Mouse (Mus musculus) lung, embryonic 16.5 days (tissue): ENCODE results near the gene Cenpu. TPM values are rescaled to one million over a fixed set of nuclear protein-coding genes. Genes with fewer than 3 reads are reported as not detected.
A peak's percentile ranks its signal among the peaks of the same experiment; 100 is the strongest.
"Not testable (repeated sequence)": the region's sequence is repeated elsewhere in the genome, so short reads cannot be mapped to it uniquely, and the experiment has no call there.

Experiments used
- ATAC-seq: fragments of 200-750 bp; cut with Nextera tagmentation; 2 replicates; pipeline ENCODE4 v1.8.0; 2017; ENCODE audit warnings: low read depth, mild to moderate bottlenecking, moderate library complexity
- H3K27ac ChIP-seq: fragments of 300-500 bp; sonication (generic); 2 replicates; pipeline ENCODE4 v1.5.1; 2014; ENCODE audit warnings: mild to moderate bottlenecking, control low read depth, low read length
- H3K27me3 ChIP-seq: fragments of 300-500 bp; sonication (generic); 2 replicates; pipeline ENCODE4 v1.6.1; 2014; ENCODE audit warnings: low read depth, low read length, mixed read lengths; ENCODE audit not compliant: control insufficient read depth, insufficient read depth
- H3K36me3 ChIP-seq: fragments of 300-500 bp; sonication (generic); 2 replicates; pipeline ENCODE4 v1.6.1; 2014; ENCODE audit warnings: low read length; ENCODE audit not compliant: control insufficient read depth, insufficient read depth
- H3K4me1 ChIP-seq: fragments of 300-500 bp; sonication (generic); replicated peaks from 2 replicates; pipeline ENCODE4 v1.6.1; 2014; ENCODE audit warnings: low read length, mixed read lengths; ENCODE audit not compliant: control insufficient read depth, insufficient read depth
- H3K4me2 ChIP-seq: fragments of 300-500 bp; sonication (generic); 2 replicates; pipeline ENCODE4 v1.6.1; 2014; ENCODE audit warnings: low read depth, low read length, control low read depth
- H3K4me3 ChIP-seq: fragments of 300-500 bp; sonication (generic); 2 replicates; pipeline ENCODE4 v1.5.1; 2014; ENCODE audit warnings: mild to moderate bottlenecking, low read length, control low read depth
- H3K9ac ChIP-seq: fragments of 300-500 bp; sonication (generic); 2 replicates; pipeline ENCODE4 v1.6.1; 2014; ENCODE audit warnings: low read length, control low read depth
- H3K9me3 ChIP-seq: fragments of 300-500 bp; sonication (generic); 2 replicates; pipeline ENCODE4 v1.6.1; 2016; ENCODE audit warnings: low read length; ENCODE audit not compliant: control insufficient read depth
- WGBS: fragments of 180-500 bp; shearing (Covaris S2); extraction: QIAGEN DNeasy Blood & Tissue Kit; methylation state at CpG from one replicate; pipeline ENCODE4 v1.1.7; 2014; 5-methylcytosine and 5-hydroxymethylcytosine counted together
- polyA plus RNA-seq: library from polyadenylated mRNA; unstranded; fragments of >200 nt; fragmentation: Nextera tagmentation; extraction: Ambion mirVana; gene quantifications from 2 replicates; pipeline ENCODE4 v1.2.1, GENCODE M21; 2015

Cenpu gene
- polyA plus RNA-seq, 1 experiment from 2014 or later: 22.3 TPM

DNA sequence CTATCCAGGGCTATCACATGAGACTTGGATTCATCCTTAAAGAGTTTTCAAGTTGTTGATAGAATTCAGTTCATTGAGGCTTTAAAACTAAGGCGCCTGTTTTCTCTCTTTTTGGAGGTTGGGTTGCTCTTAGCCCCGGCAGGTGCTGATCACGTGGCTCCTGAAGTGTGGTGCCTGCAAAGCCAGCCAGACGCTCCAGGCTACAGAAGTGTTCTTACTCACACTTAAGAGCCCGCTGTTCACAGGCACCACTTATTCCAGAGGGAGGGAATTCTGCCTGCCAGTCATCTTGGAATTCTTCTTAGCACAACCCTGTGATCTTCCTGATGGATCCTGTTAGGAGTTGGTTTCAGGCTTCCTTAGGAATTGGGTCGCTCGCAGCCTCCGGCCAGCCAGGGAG, 16.1 kb downstream of the Cenpu start:
- peaks cover 3% of the 10 kb centered on the region; the same call in 1 of the 2 replicates for H3K36me3 ChIP-seq
- 57% methylated on average over 8 of the region's 8 CpGs for WGBS
- H3K4me2 ChIP-seq: no peak overlapping the region
- no peak overlapping the region for H3K9ac ChIP-seq
- H3K4me1 ChIP-seq: peaks cover 10% of the 10 kb centered on the region
- peak; percentile 82 for ATAC-seq
- no peak overlapping the region for H3K4me3 ChIP-seq
- peak overlapping the region; percentile 58 for H3K27ac ChIP-seq
- no peaks in the 10 kb centered on the region for H3K9me3 ChIP-seq
- no peaks in the 10 kb centered on the region for H3K27me3 ChIP-seq

DNA sequence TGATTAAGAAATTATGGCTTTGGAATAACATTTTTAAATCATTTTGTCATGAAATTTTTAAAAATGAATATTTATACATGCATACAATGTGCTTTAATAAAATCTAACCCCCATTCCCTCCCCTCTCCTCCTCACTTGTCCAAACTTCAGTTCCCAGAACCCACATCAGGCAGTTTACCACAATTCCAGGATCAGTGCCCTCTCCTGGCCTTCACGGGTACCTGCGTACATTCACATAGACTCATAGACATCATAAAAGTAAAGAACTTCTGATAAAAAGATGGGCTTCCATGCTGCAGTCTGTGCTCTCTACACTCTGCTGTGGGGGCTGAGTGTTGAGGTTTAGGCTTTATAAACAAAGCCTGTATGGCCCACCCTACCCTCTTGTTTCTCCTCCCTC, 17.1 kb downstream of the Cenpu start:
- ATAC-seq: no peak
- H3K9me3 ChIP-seq: no peaks in the 10 kb centered on the region
- no peaks in the 10 kb centered on the region for H3K27me3 ChIP-seq
- H3K9ac ChIP-seq: no peak overlapping the region
- H3K4me2 ChIP-seq: no peak overlapping the region
- peaks cover 10% of the 10 kb centered on the region for H3K4me1 ChIP-seq
- WGBS: 76% methylated on average over 2 of the region's 2 CpGs
- peaks cover 6% of the 10 kb centered on the region for H3K36me3 ChIP-seq
- H3K27ac ChIP-seq: no peak overlapping the region
- no peak overlapping the region for H3K4me3 ChIP-seq

DNA sequence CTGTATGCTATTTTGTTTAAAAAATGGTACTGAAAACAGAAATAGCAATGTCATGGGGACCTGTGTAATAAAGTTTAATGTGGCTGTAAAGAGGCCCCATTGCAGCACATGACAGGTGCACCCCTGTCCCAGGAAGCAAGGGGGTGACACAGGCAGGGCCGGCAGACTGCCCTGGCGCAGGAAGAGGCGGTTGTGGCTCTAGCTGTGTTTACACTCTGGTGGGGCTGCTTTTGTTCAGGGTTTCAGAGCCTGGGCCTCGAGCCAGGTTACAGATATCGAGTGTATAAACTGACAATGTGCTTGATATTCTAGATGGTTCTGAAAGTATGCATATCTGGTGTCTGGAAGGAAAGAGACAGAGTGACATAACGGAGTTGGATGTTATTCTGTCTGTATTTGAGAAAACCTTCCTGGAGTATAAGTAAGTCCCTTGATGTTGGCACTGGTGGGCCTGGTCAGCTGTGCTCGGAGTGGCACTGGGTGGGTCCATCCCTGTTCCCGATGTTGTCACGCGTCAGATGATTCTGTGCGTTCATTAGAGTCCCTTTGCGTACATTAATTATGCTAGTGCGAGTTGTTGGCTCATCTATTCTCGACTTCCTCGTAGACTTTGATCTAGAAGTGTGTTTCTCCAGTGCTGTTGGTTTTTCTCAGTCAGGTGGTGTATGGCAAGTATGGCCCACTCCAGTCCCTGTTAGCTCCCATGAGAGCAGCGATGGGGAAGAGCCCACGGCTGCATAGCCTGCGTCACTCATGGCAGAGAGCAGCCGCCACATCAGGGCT, 18.0 kb downstream of the Cenpu start:
- 60% methylated on average over 19 of the region's 19 CpGs for WGBS
- Histone ChIP-seq H3K4me3 (no peak overlapping the region), H3K4me2 (no peak overlapping the region), H3K4me1 (peaks cover 10% of the 10 kb centered on the region), H3K36me3 (peaks cover 8% of the 10 kb centered on the region), H3K27ac (peak overlapping the region; percentile 64), H3K9ac (no peak overlapping the region), H3K27me3 (no peaks in the 10 kb centered on the region), H3K9me3 (no peaks in the 10 kb centered on the region)
- ATAC-seq: peak; percentile 60

DNA sequence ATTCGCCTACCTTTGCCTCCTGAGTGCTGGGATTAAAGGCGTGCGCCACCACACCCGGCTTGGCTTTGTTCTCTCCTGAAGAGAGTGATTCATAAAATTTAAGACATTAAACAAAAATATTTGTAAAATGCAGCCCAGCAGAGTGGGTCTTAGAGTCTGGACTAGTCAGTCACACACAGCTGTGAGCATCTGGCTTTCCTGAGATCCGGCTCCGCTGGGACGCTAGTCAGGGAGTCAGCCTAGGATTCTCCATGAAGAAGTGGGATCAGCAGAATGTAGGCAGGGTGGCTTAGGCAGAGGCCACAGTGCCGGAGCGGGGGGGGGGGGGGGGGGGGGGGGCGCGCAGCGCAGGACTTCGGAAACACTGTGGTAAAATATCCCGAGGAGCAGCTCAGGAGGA, 18.8 kb downstream of the Cenpu start:
- Histone ChIP-seq H3K9me3 (no peaks in the 10 kb centered on the region), H3K36me3 (peaks cover 7% of the 10 kb centered on the region), H3K4me1 (peaks cover 10% of the 10 kb centered on the region), H3K9ac (no peak overlapping the region), H3K27me3 (no peaks in the 10 kb centered on the region), H3K27ac (no peak overlapping the region), H3K4me2 (no peak overlapping the region), H3K4me3 (no peak overlapping the region)
- WGBS: 80% methylated on average over 9 of the region's 14 CpGs
- ATAC-seq: no peak

DNA sequence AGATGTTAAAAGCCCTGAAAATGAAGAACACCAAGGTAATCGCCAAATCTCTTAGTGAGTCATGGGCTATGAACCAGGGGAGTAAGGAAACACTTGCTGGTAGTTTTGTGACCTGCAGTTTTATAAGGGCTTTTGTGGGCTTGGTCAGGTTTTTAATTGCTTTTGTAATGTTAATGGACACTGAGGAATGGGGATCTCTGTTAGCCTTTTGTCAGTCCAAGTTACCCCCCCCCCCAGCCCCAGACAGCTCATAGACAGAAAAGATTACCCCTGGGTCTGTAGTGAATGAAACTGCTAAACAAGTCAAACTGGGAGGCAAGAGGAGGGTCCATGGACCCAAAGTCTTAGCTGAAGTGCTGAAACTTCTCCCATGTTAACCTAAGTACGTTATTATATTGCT, 21.6 kb downstream of the Cenpu start:
- Histone ChIP-seq H3K36me3 (peaks cover 12% of the 10 kb centered on the region), H3K9me3 (no peaks in the 10 kb centered on the region), H3K27ac (no peak overlapping the region), H3K4me2 (no peak overlapping the region), H3K4me1 (peaks cover 9% of the 10 kb centered on the region), H3K4me3 (no peak overlapping the region), H3K9ac (no peak overlapping the region), H3K27me3 (no peaks in the 10 kb centered on the region)
- ATAC-seq: no peak
- WGBS: 93% methylated on average over 2 of the region's 2 CpGs

DNA sequence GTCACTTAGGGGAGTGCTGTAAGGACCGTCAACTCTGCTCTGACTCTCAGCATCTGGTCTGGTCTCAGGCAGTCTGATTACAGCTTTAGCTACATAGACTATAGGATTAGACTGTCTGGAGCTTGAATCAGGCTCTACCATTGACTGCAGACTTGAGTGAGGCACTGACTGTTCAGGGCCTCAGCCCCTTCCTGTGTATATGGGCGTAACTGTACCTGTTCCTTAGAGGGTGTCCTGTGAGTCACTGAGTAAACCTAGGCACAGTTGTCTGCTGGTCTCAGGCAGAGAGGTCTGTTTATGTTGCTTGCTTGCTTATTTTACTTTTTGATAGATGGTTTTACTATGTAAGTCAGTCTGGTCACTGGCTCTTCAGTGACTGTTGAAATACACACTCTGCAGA, 22.1 kb downstream of the Cenpu start:
- WGBS: 89% methylated on average over 2 of the region's 2 CpGs
- Histone ChIP-seq H3K27ac (no peak overlapping the region), H3K9ac (no peak overlapping the region), H3K9me3 (no peaks in the 10 kb centered on the region), H3K27me3 (no peaks in the 10 kb centered on the region), H3K4me3 (no peak overlapping the region), H3K36me3 (peaks cover 12% of the 10 kb centered on the region), H3K4me2 (no peak overlapping the region), H3K4me1 (peaks cover 8% of the 10 kb centered on the region)
- no peak for ATAC-seq

DNA sequence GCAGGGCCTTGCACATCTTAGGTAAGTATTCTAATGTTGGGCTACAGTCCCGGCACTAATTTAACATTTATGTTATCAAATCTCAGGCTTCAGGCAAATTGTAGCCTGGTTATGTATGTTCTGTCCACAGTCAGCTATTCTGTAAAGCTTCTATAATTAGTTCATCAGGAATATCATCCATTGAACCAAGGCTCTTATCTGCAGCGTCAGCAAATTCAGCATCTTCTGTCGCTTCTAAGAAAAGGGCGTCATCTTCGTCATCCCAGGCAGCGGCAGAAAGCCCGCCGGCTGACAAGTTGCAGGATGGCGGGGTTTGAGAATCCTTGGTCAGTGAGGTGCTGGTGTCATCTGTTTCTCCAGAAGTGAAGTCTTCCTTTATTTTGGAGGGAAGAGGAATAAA, 27.0 kb downstream of the Cenpu start:
- Histone ChIP-seq H3K4me1 (no peaks in the 10 kb centered on the region), H3K36me3 (peaks cover 17% of the 10 kb centered on the region), H3K4me3 (no peak overlapping the region), H3K9ac (no peak overlapping the region), H3K4me2 (no peak overlapping the region), H3K27me3 (no peaks in the 10 kb centered on the region), H3K27ac (no peak overlapping the region), H3K9me3 (no peaks in the 10 kb centered on the region)
- WGBS: 92% methylated on average over 9 of the region's 9 CpGs
- no peak for ATAC-seq

DNA sequence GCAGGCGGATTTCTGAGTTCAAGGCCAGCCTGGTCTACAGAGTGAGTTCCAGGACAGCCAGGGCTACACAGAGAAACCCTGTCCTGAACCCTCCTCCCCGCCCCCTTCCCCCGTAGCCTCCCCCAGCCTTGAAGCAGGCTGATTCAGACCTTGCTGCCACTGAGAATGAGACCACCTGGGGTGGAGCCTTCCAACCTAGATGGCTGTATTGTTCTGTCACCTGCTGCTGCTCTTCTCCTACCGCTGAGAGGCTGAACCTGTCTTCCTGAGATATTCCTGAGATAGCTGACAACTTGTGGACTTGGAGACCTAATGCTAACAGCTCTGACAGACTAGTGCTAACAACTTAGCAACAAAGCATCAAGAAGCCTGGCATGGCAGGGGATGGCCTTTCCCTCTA, 32.5 kb downstream of the Cenpu start:
- WGBS: 57% methylated on average over 4 of the region's 4 CpGs
- H3K27ac ChIP-seq, H3K9ac ChIP-seq, H3K4me1 ChIP-seq, H3K9me3 ChIP-seq, H3K4me2 ChIP-seq, H3K4me3 ChIP-seq, ATAC-seq, H3K27me3 ChIP-seq, H3K36me3 ChIP-seq: not testable (repeated sequence)

DNA sequence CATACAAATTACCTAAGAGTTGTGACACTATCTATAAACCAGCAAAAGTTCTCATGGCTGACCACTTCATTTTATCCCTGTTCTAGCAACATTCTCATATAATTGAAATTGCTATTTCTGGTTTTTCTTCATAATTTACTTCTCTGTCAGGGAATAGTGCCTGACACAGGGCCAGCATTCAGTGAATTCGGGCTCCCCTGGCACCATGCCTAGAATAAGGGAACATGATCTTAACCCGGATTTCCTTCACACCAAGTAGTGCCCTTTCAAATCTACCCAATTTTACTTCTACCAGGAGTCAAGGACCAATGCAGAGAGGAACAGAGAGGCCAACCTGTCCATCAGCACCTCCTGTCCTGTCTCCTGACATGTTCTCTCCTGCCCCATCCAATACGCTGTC, 33.7 kb downstream of the Cenpu start:
- H3K27ac ChIP-seq: no peak overlapping the region
- H3K9me3 ChIP-seq: no peaks in the 10 kb centered on the region
- H3K9ac ChIP-seq: no peak overlapping the region
- no peaks in the 10 kb centered on the region for H3K27me3 ChIP-seq
- H3K4me1 ChIP-seq: no peaks in the 10 kb centered on the region
- ATAC-seq: no peak
- no peak overlapping the region for H3K4me2 ChIP-seq
- H3K4me3 ChIP-seq: no peak overlapping the region
- 48% methylated on average over 3 of the region's 3 CpGs for WGBS
- peaks cover 2% of the 10 kb centered on the region; the same call in 1 of the 2 replicates for H3K36me3 ChIP-seq
